Mouse (Mus musculus) forebrain, postnatal 0 days (tissue): ENCODE data around the gene Tnfsf13. TPM values are rescaled to one million over a fixed set of nuclear protein-coding genes. Genes with fewer than 3 reads are reported as not detected.
"Not testable (repeated sequence)": the region's sequence is repeated elsewhere in the genome, so short reads cannot be mapped to it uniquely, and the experiment has no call there.

ENCODE experiments used
- ATAC-seq: fragments of 200-750 bp; cut with Nextera tagmentation; 2 replicates; pipeline ENCODE4 v1.8.0; 2017; ENCODE audit warnings: mild to moderate bottlenecking, moderate library complexity
- DNase-seq: peaks from one replicate; pipeline ENCODE4 v3.0.0-alpha.2; 2015
- H3K27ac ChIP-seq: fragments of 300-500 bp; sonication (generic); 2 replicates; pipeline ENCODE4 v1.5.1; 2014; ENCODE audit warnings: low read depth, mild to moderate bottlenecking, antibody characterized with exemption, low read length, moderate library complexity, mixed read lengths
- H3K27me3 ChIP-seq: fragments of 300-500 bp; sonication (generic); 2 replicates; pipeline ENCODE4 v1.6.1; 2014; ENCODE audit warnings: mild to moderate bottlenecking, low read length, mixed read lengths; ENCODE audit not compliant: insufficient read depth
- H3K36me3 ChIP-seq: fragments of 300-500 bp; sonication (generic); 2 replicates; pipeline ENCODE4 v1.6.1; 2014; ENCODE audit warnings: mild to moderate bottlenecking, moderate library complexity; ENCODE audit not compliant: insufficient read depth
- H3K4me1 ChIP-seq: fragments of 300-500 bp; sonication (generic); 2 replicates; pipeline ENCODE4 v1.6.1; 2014; ENCODE audit warnings: antibody characterized with exemption; ENCODE audit not compliant: insufficient read depth
- H3K4me2 ChIP-seq: fragments of 300-500 bp; sonication (generic); 2 replicates; pipeline ENCODE4 v1.6.1; 2014; ENCODE audit warnings: low read depth, mild to moderate bottlenecking, moderate library complexity
- H3K4me3 ChIP-seq: fragments of 300-500 bp; sonication (generic); 2 replicates; pipeline ENCODE4 v1.5.1; 2014; ENCODE audit warnings: low read depth, low read length, mixed read lengths
- H3K9ac ChIP-seq: fragments of 300-500 bp; sonication (generic); 2 replicates; pipeline ENCODE4 v1.6.1; 2014; ENCODE audit warnings: mild to moderate bottlenecking
- H3K9me3 ChIP-seq: fragments of 300-500 bp; sonication (generic); 2 replicates; pipeline ENCODE4 v1.6.1; 2016; ENCODE audit warnings: low read length
- CTCF ChIP-seq: sonication (generic); IDR thresholded peaks from 2 replicates; pipeline ENCODE4 v1.5.1; 2016; ENCODE audit warnings: antibody characterized with exemption, control low read depth, low read depth
- WGBS: fragments of 180-500 bp; shearing (Covaris S2); extraction: QIAGEN DNeasy Blood & Tissue Kit; methylation state at CpG from one replicate; pipeline ENCODE4 v1.1.7; 2014; 5-methylcytosine and 5-hydroxymethylcytosine counted together
- polyA plus RNA-seq: library from polyadenylated mRNA; unstranded; fragments of >200 nt; fragmentation: Nextera tagmentation; extraction: Ambion mirVana; gene quantifications from 2 replicates; pipeline ENCODE4 v1.2.1, GENCODE M21; 2015
- total RNA-seq: library from RNA; depleted of rRNA; stranded (reverse); fragments of >200 nt; gene quantifications from 2 replicates; pipeline ENCODE4 v1.2.3, GENCODE M21; 2014

The Tnfsf13 gene
- total and polyA plus RNA-seq, 2 experiments from 2014 or later: 0.61 TPM; not detected in 1

DNA sequence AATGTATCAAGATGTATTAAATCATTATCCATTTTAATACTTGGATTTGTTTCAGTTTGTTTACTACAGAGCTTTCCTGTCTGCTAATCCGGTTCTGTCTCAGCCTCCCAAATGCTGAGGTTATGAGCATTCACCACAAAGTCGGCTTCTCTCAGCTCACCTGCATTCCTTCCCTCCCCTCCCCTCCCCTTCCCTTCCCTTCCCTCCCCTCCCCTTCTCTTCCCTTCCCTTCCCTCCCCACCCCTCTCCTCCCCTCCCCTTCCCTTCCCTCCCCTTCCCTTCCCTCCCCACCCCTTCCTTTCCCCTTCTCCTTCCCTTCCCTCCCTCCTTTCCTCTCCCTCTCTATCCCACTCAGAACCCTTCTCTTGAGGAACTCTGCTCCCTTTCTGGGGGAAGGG lies 19.0 kb upstream of the Tnfsf13 start:
- DNase-seq: no peak
- H3K9ac ChIP-seq: no peak overlapping the region
- H3K27me3 ChIP-seq: no peaks in the 10 kb centered on the region
- no peak overlapping the region for H3K27ac ChIP-seq
- no peak for TF ChIP-seq CTCF
- no peaks in the 10 kb centered on the region for H3K9me3 ChIP-seq
- H3K4me3 ChIP-seq: no peak overlapping the region
- H3K36me3 ChIP-seq: no peaks in the 10 kb centered on the region
- no peak for ATAC-seq
- H3K4me1 ChIP-seq: no peaks in the 10 kb centered on the region
- 50% methylated on average over 2 of the region's 2 CpGs for WGBS
- no peak overlapping the region for H3K4me2 ChIP-seq

GRCm38 (mm10) chr11:69703814-69704612 lies 18.4 kb upstream of the Tnfsf13 start:
- H3K9ac ChIP-seq: no peak overlapping the region
- no peak overlapping the region for H3K4me3 ChIP-seq
- DNase-seq: no peak
- WGBS: 65% methylated on average over 8 of the region's 8 CpGs
- H3K4me2 ChIP-seq: no peak overlapping the region
- H3K4me1 ChIP-seq: no peaks in the 10 kb centered on the region
- no peaks in the 10 kb centered on the region for H3K27me3 ChIP-seq
- no peak for ATAC-seq
- H3K36me3 ChIP-seq: no peaks in the 10 kb centered on the region
- TF ChIP-seq CTCF: no peak
- H3K27ac ChIP-seq: no peak overlapping the region
- no peaks in the 10 kb centered on the region for H3K9me3 ChIP-seq

DNA sequence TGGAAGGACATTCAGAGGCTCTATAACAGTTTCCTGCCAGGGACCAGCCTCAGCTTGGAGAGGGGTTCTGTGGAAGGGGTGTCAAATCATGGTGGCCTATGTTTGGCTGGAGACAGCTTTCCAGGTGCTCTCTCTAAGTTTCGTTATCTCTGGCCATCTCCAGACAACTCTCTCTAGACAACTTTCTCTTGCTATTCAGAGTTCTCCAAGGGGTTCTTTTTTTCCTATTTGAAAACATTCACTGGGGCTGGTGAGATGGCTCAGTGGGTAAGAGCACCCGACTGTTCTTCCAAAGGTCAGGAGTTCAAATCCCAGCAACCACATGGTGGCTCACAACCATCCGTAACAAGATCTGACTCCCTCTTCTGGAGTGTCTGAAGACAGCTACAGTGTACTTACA lies 17.8 kb upstream of the Tnfsf13 start:
- H3K9me3 ChIP-seq, H3K4me1 ChIP-seq, H3K4me3 ChIP-seq, H3K4me2 ChIP-seq, H3K9ac ChIP-seq, H3K27me3 ChIP-seq, H3K36me3 ChIP-seq, DNase-seq, H3K27ac ChIP-seq, ATAC-seq: not testable (repeated sequence)
- WGBS: 71% methylated on average over 2 of the region's 3 CpGs

DNA sequence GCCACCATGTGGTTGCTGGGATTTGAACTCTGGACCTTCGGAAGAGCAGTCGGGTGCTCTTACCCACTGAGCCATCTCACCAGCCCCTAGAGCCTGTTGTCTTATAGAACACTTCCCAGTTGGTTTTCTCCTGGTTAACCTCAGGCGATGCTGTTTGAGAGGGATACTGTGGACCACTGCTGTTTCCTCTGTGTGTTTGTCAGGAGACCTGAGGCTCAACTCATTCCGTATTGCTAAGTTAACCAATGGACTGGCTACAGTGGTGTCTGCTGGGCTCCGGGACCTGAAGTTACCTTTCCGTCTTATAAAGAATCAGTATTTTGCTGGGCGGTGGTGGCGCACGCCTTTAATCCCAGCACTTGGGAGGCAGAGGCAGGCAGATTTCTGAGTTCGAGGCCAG lies 17.3 kb upstream of the Tnfsf13 start:
- not testable (repeated sequence) for H3K4me1 ChIP-seq, H3K9ac ChIP-seq, H3K27ac ChIP-seq, H3K4me3 ChIP-seq, H3K36me3 ChIP-seq, H3K27me3 ChIP-seq, ATAC-seq, H3K4me2 ChIP-seq, H3K9me3 ChIP-seq, DNase-seq
- 95% methylated on average over 10 of the region's 10 CpGs for WGBS

DNA sequence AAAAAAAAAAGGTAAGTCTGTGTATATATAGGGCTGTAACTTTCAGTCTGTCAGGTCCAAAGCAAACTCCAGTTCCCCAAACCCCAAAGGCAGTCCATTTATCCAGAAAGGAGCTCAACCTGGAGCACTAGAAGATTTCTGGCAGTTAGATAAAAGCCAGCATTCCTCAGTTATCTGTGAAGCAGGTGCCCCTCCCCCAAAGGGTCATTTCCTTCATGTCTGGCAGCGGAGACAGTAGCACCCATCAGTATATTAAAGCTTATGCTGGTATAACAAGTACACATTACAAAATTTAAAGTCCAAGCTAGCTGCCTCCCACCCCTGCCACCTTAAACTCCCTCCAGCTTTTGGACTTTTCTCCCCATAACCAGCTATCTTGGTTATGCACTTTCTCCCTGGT lies 14.0 kb upstream of the Tnfsf13 start:
- no peaks in the 10 kb centered on the region for H3K36me3 ChIP-seq
- H3K4me2 ChIP-seq: no peak overlapping the region
- H3K4me3 ChIP-seq: no peak overlapping the region
- H3K4me1 ChIP-seq: peaks cover 12% of the 10 kb centered on the region; the same call in 1 of the 2 replicates
- no peaks in the 10 kb centered on the region for H3K9me3 ChIP-seq
- no peaks in the 10 kb centered on the region for H3K27me3 ChIP-seq
- DNase-seq: no peak
- no peak for TF ChIP-seq CTCF
- H3K27ac ChIP-seq: no peak overlapping the region
- WGBS: 86% methylated on average over 1 of the region's 1 CpGs
- no peak overlapping the region for H3K9ac ChIP-seq
- ATAC-seq: no peak

DNA sequence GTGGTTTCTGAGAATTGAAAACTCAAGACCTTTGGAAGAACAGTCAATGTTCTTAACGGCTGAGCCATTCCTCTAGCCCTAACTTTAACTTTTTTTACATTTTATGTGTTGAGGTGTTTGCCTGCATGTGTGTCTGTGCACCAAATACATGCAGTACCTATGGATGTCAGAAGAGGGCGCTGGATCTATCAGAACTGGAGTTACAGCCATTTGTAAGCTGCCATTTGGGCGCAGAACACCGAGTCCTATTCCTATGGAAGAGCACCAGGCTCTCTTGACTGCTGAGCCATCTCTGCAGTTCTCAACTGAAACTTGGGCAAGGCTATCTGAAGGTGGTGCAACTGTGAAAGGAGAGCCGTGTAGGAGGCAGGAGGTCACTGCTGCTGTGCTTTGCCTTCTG lies 13.0 kb upstream of the Tnfsf13 start:
- H3K4me2 ChIP-seq: no peak overlapping the region
- H3K36me3 ChIP-seq: no peaks in the 10 kb centered on the region
- H3K27ac ChIP-seq: no peak overlapping the region
- H3K9ac ChIP-seq: no peak overlapping the region
- peaks cover 12% of the 10 kb centered on the region; the same call in 1 of the 2 replicates for H3K4me1 ChIP-seq
- H3K9me3 ChIP-seq: no peaks in the 10 kb centered on the region
- no peaks in the 10 kb centered on the region for H3K27me3 ChIP-seq
- WGBS: 69% methylated on average over 5 of the region's 5 CpGs
- DNase-seq (no peak), ATAC-seq (no peak)
- peak; percentile 19; the same call in 1 of the 2 replicates for TF ChIP-seq CTCF
- H3K4me3 ChIP-seq: no peak overlapping the region

DNA sequence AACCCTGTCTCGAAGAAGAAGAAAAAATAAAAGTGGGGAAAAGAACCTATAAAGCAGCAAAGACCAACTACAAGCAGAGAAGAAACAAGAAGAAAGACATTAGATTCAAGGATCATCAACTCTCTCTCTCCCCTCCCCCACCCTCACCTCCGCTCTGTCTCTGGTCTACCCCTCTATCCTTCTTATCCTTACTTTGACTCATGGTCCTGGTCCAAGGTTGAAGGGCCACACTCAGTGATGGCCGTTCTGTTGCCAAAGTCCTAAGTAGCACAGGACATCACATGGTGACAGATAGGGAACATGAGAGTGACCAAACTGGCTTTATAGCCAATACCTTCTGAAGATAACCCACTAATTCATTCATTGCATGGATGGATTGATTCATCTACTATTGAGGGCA lies 11.8 kb upstream of the Tnfsf13 start:
- Histone ChIP-seq H3K9ac (no peak overlapping the region), H3K27me3 (no peaks in the 10 kb centered on the region), H3K4me1 (peaks cover 12% of the 10 kb centered on the region; the same call in 1 of the 2 replicates), H3K9me3 (no peaks in the 10 kb centered on the region), H3K36me3 (no peaks in the 10 kb centered on the region), H3K4me3 (no peak overlapping the region), H3K27ac (no peak overlapping the region), H3K4me2 (no peak overlapping the region)
- DNase-seq (no peak), ATAC-seq (no peak)
- no peak for TF ChIP-seq CTCF
- WGBS: 95% methylated on average over 3 of the region's 3 CpGs
